Mouse (Mus musculus): ENCODE measurements around the gene Peli2. TPM values are rescaled to one million over a fixed set of nuclear protein-coding genes. Genes with fewer than 3 reads are reported as not detected.

Gene Peli2
- total and polyA plus RNA-seq, 3 experiments, result 10.1 to 20.3 (median 17.2) TPM

DNA sequence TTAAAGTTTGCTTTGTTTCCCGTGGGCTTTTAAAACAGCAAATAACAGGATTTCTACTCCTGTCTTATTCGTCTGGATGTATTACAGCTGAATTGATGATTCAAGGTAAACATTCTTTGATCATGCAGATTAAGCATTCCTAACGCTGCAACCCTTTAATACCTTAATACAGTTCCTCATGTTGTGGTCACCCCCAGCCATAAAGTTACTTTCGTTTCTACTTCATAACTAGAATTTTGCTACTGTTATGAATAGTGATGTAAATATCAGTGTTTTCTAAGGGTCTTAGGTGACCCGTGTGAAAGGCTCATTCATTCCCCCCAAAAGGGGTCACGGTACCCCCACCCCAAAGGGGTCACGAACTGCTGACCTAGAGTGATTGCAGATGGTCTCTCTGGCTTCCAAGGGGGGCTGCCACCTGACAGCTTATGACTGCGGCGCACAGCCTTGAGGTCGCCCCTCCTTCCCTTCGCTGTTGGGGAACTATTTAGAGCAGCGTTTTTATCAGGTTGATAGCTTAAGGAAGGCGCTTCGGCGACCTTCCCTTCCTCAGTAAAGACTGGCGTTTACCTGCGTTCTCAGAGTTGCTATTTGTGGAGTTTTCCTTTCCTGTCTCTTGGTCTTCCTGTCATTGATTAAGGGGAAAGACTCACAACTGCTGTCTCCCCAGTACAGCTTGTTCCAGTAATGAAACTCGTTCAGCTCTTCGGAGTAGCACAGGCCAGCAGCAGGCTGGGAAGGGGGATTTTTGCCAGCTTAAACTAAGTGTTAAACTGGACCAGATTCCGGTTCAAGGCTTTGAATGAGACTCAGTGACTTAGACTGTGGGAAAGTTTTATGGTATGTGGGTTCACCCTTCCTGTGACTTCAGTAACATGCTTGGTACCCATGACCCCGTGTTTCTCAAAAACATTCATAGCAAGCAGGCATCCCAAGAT is 12.5 kb downstream of the Peli2 start:
- H3K9ac ChIP-seq (ENCODE audit: low read depth, low read length), result peak overlapping the region; percentile 42
- peak overlapping the region; percentile 81 for H3K27ac ChIP-seq
- no peaks in the 10 kb centered on the region for H3K27me3 ChIP-seq (ENCODE audit: control insufficient read depth, insufficient read depth, low read length)
- H3K4me3 ChIP-seq, result peak overlapping the region; percentile 44
- no peak for TF ChIP-seq CTCF (IDR thresholded peaks at IDR 0.05)
- TF ChIP-seq POLR2A (IDR thresholded peaks at IDR 0.05; ENCODE audit: insufficient read depth, low read depth, low read length), result peak; percentile 45; the same call in 1 of the 2 replicates
- intact Hi-C loops (cut with DNase I), result loop anchor here (10.0 kb wide), 2 partner anchors 312 to 378 kb away; partner anchors contain the start of gene Tmem260
- DNase-seq, result peak in 1 of 2 experiments; percentile 51
- WGBS, result 17% methylated on average over 21 of the region's 21 CpGs
- peaks cover 44% of the 10 kb centered on the region for H3K4me1 ChIP-seq (ENCODE audit: control insufficient read depth, insufficient read depth, low read length)
- peaks cover 3% of the 10 kb centered on the region for H3K36me3 ChIP-seq (ENCODE audit: control insufficient read depth, insufficient read depth, low read length)
- peaks cover 2% of the 10 kb centered on the region; the same call in 1 of the 2 replicates for H3K79me2 ChIP-seq (replicated peaks; ENCODE audit: control insufficient read depth, insufficient read depth, low read length)

DNA sequence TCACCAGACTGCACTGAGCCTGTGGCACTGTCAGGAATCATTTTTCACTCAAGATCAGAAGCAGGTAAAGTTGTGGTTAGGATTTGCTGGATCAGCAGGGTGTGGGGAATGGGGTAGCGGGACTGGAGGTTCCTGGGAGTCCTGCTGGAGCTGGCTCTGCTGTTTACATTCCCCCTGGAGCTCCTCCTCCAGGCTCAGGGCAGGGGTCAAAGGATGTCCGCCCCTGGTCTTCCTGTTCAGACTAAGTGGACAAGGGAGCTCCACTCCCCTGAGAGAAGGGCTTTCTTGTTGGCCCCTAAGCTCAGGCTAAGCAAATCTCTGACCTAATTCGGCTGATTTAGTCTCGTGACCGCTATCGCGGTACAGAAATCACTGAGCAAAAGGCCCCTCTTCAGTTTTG is 13.7 kb downstream of the Peli2 start:
- TF ChIP-seq CTCF (IDR thresholded peaks at IDR 0.05) (no peak), POLR2A (IDR thresholded peaks at IDR 0.05; ENCODE audit: insufficient read depth, low read depth, low read length) (peak; percentile 40; the same call in 1 of the 2 replicates), EP300 (IDR thresholded peaks at IDR 0.05; ENCODE audit: insufficient read depth, low read depth, low read length) (0 out of 2 replicates have a peak, but pooled peaks have one; percentile 21)
- Histone ChIP-seq H3K79me2 (replicated peaks; ENCODE audit: control insufficient read depth, insufficient read depth, low read length) (no peaks in the 10 kb centered on the region), H3K9ac (ENCODE audit: low read depth, low read length) (peak overlapping the region; percentile 42), H3K27ac (peak overlapping the region; percentile 81), H3K27me3 (ENCODE audit: control insufficient read depth, insufficient read depth, low read length) (no peaks in the 10 kb centered on the region), H3K4me1 (ENCODE audit: control insufficient read depth, insufficient read depth, low read length) (peaks cover 42% of the 10 kb centered on the region), H3K36me3 (ENCODE audit: control insufficient read depth, insufficient read depth, low read length) (peaks cover 3% of the 10 kb centered on the region), H3K4me3 (peak overlapping the region; percentile 44; the same call in 1 of the 2 replicates)
- peak; percentile 73 to 74 for DNase-seq
- WGBS, result 33% methylated on average over 7 of the region's 7 CpGs
- intact Hi-C loops (cut with DNase I), result loop anchor here (10.0 kb wide), 2 partner anchors 310 to 380 kb away; partner anchors contain the start of gene Tmem260

DNA sequence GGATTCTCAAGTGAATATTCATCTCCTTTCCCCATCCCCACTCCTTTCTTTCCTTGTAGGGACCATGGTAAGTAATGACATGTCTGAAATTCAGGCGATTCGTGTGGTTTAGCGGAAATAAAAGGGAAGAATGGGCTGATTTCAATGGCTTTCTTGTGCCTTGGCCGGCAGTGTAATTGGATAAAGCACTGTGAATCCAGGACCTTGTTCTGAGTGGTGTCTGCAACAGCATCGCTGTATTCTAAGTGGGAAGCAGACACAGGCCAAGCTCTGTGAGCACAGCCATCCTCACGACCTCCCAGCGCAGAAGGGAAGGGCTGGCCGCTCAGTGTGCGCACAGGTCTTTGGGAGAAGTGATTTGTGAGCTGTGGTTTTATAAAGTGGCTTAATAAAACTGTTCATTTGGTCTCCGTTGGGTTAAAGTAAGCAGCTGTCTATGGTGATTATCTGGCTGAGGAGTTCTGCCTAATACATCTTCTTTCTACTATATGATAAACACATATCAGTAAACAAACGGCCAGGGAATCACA is 15.3 kb downstream of the Peli2 start:
- H3K27ac ChIP-seq, result no peak overlapping the region
- H3K4me3 ChIP-seq, result no peak overlapping the region
- TF ChIP-seq EP300 (IDR thresholded peaks at IDR 0.05; ENCODE audit: insufficient read depth, low read depth, low read length), result no peak
- no peak for TF ChIP-seq POLR2A (IDR thresholded peaks at IDR 0.05; ENCODE audit: insufficient read depth, low read depth, low read length)
- WGBS, result 80% methylated on average over 11 of the region's 11 CpGs
- H3K36me3 ChIP-seq (ENCODE audit: control insufficient read depth, insufficient read depth, low read length), result peaks cover 3% of the 10 kb centered on the region
- intact Hi-C loops (cut with DNase I), result loop anchor here (5.0 to 10.0 kb wide), 3 partner anchors 221 to 381 kb away; partner anchors contain the start of gene Tmem260
- H3K79me2 ChIP-seq (replicated peaks; ENCODE audit: control insufficient read depth, insufficient read depth, low read length), result no peaks in the 10 kb centered on the region
- H3K4me1 ChIP-seq (ENCODE audit: control insufficient read depth, insufficient read depth, low read length), result peaks cover 39% of the 10 kb centered on the region
- DNase-seq, result no peak
- H3K9ac ChIP-seq (ENCODE audit: low read depth, low read length), result no peak overlapping the region
- H3K27me3 ChIP-seq (ENCODE audit: control insufficient read depth, insufficient read depth, low read length), result no peaks in the 10 kb centered on the region

DNA sequence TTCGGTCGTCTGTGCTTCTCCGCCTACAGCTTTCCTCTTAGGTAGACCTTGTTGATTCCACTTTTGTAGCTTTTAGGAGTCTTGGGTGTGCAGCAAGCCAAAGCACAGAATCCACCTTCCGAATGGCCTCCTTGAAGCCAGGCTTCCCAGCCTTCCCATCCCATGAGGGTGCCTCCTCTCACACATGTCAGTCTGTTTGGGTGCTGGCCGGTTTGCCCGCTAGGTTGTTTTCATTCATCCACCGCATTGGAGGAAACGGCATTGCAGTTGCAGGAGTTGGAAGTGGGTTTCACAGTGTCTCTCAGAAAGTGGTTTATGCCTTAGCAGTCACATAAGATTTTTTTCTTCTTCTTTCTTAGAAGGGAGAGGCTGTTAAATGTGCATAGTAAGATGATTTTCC is 17.1 kb downstream of the Peli2 start:
- H3K9ac ChIP-seq (ENCODE audit: low read depth, low read length), result no peak overlapping the region
- H3K4me3 ChIP-seq, result no peak overlapping the region
- H3K4me1 ChIP-seq (ENCODE audit: control insufficient read depth, insufficient read depth, low read length), result peaks cover 24% of the 10 kb centered on the region
- TF ChIP-seq EP300 (IDR thresholded peaks at IDR 0.05; ENCODE audit: insufficient read depth, low read depth, low read length) (no peak), POLR2A (IDR thresholded peaks at IDR 0.05; ENCODE audit: insufficient read depth, low read depth, low read length) (no peak), CTCF (IDR thresholded peaks at IDR 0.05) (no peak)
- H3K36me3 ChIP-seq (ENCODE audit: control insufficient read depth, insufficient read depth, low read length), result peaks cover 3% of the 10 kb centered on the region
- intact Hi-C loops (cut with DNase I), result loop anchor here (5.0 to 10.0 kb wide), 3 partner anchors 220 to 383 kb away; partner anchors contain the start of gene Tmem260
- 47% methylated on average over 8 of the region's 8 CpGs for WGBS
- H3K79me2 ChIP-seq (replicated peaks; ENCODE audit: control insufficient read depth, insufficient read depth, low read length), result no peaks in the 10 kb centered on the region
- no peak for DNase-seq
- no peak overlapping the region; the same call in 1 of the 2 replicates for H3K27ac ChIP-seq
- H3K27me3 ChIP-seq (ENCODE audit: control insufficient read depth, insufficient read depth, low read length), result no peaks in the 10 kb centered on the region

DNA sequence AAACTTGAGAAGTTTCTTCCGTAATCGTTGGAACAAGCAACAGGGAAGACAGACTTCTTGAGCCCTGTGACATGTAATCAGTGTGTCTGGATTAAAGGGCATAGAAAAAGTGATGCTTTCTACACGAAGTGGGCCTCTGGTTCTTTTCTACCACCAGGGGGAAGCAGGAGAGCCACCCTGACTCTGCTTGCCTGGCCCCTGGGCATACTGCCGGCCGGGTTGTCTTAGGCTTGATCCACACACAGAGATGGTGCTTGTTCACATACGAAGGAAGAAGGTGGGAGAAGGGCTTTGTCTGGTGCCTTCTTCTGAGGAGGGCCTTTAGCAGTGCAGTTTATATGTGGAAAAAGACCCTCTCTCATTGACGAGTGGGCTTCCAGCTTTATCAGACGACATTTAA is 17.5 kb downstream of the Peli2 start:
- intact Hi-C loops (cut with DNase I), result loop anchor here (5.0 to 10.0 kb wide), 3 partner anchors 219 to 383 kb away; partner anchors contain the start of gene Tmem260
- Histone ChIP-seq H3K27me3 (ENCODE audit: control insufficient read depth, insufficient read depth, low read length) (no peaks in the 10 kb centered on the region), H3K79me2 (replicated peaks; ENCODE audit: control insufficient read depth, insufficient read depth, low read length) (no peaks in the 10 kb centered on the region), H3K9ac (ENCODE audit: low read depth, low read length) (no peak overlapping the region), H3K36me3 (ENCODE audit: control insufficient read depth, insufficient read depth, low read length) (peaks cover 3% of the 10 kb centered on the region), H3K4me3 (no peak overlapping the region), H3K4me1 (ENCODE audit: control insufficient read depth, insufficient read depth, low read length) (peaks cover 24% of the 10 kb centered on the region), H3K27ac (no peak overlapping the region)
- no peak for TF ChIP-seq POLR2A (IDR thresholded peaks at IDR 0.05; ENCODE audit: insufficient read depth, low read depth, low read length)
- TF ChIP-seq EP300 (IDR thresholded peaks at IDR 0.05; ENCODE audit: insufficient read depth, low read depth, low read length), result 0 out of 2 replicates have a peak, but pooled peaks have one; percentile 33
- peak; percentile 75 for TF ChIP-seq CTCF (IDR thresholded peaks at IDR 0.05)
- WGBS, result 40% methylated on average over 8 of the region's 8 CpGs
- DNase-seq, result peak; percentile 36 to 50

All from heart, adult 2 months (tissue).